Mouse (Mus musculus) heart, embryonic 14.5 days (tissue): ENCODE data around the gene Rcbtb2. TPM values are rescaled to one million over a fixed set of nuclear protein-coding genes. Genes with fewer than 3 reads are reported as not detected.
"Not testable (repeated sequence)": the region's sequence is repeated elsewhere in the genome, so short reads cannot be mapped to it uniquely, and the experiment has no call there.

Source experiments
- ATAC-seq: fragments of 200-750 bp; cut with Nextera tagmentation; 2 replicates; pipeline ENCODE4 v1.8.0; 2017; ENCODE audit warnings: low read depth, moderate TSS enrichment; ENCODE audit not compliant: insufficient number of reproducible peaks, insufficient read depth, low FRiP score
- H3K27ac ChIP-seq, 2 experiments: fragments of 200-500 bp in 1 of 2; fragments of 300-500 bp in 1 of 2; sonication (generic) in 1 of 2; replicated peaks in 1 of 2; 2 replicates each; pipeline ENCODE4 v1.5.1; 2012 to 2014; ENCODE audit warnings: low read depth in 2 of 2, low read length in 2 of 2, control low read depth in 1 of 2, mild to moderate bottlenecking in 1 of 2, mixed read lengths in 1 of 2; ENCODE audit not compliant: control insufficient read depth in 1 of 2, insufficient read depth in 1 of 2
- H3K27me3 ChIP-seq: fragments of 300-500 bp; sonication (generic); 2 replicates; pipeline ENCODE4 v1.6.1; 2014; ENCODE audit warnings: mild to moderate bottlenecking, low read length, control low read depth; ENCODE audit not compliant: control insufficient read depth, insufficient read depth
- H3K36me3 ChIP-seq: fragments of 300-500 bp; sonication (generic); 2 replicates; pipeline ENCODE4 v1.6.1; 2014; ENCODE audit warnings: mild to moderate bottlenecking, control low read depth, low read length, mixed read lengths; ENCODE audit not compliant: control insufficient read depth, insufficient read depth
- H3K4me1 ChIP-seq, 2 experiments: fragments of 200-500 bp in 1 of 2; fragments of 300-500 bp in 1 of 2; sonication (generic) in 1 of 2; 2 replicates each; pipeline ENCODE4 v1.6.1; 2012 to 2014; ENCODE audit warnings: low read length in 2 of 2, control low read depth in 1 of 2, mixed read lengths in 1 of 2; ENCODE audit not compliant: control insufficient read depth in 2 of 2, insufficient read depth in 2 of 2
- H3K4me2 ChIP-seq: fragments of 300-500 bp; sonication (generic); 2 replicates; pipeline ENCODE4 v1.6.1; 2014; ENCODE audit warnings: mild to moderate bottlenecking, low read length
- H3K4me3 ChIP-seq, 2 experiments: fragments of 200-500 bp in 1 of 2; fragments of 300-500 bp in 1 of 2; sonication (generic) in 1 of 2; 2 replicates each; pipeline ENCODE4 v1.5.1; 2012 to 2014; ENCODE audit warnings: low read length in 2 of 2, mild to moderate bottlenecking in 2 of 2, control low read depth in 1 of 2, low read depth in 1 of 2, moderate library complexity in 1 of 2; ENCODE audit not compliant: control insufficient read depth in 1 of 2, insufficient read depth in 1 of 2
- H3K9ac ChIP-seq: fragments of 300-500 bp; sonication (generic); 2 replicates; pipeline ENCODE4 v1.6.1; 2014; ENCODE audit warnings: mild to moderate bottlenecking, low read length
- H3K9me3 ChIP-seq: fragments of 300-500 bp; sonication (generic); 2 replicates; pipeline ENCODE4 v1.6.1; 2016; ENCODE audit warnings: low read length, control low read depth; ENCODE audit not compliant: control insufficient read depth
- WGBS: fragments of 180-500 bp; shearing (Covaris S2); extraction: QIAGEN DNeasy Blood & Tissue Kit; methylation state at CpG from one replicate; pipeline ENCODE4 v1.1.7; 2014; 5-methylcytosine and 5-hydroxymethylcytosine counted together
- polyA plus RNA-seq: library from polyadenylated mRNA; unstranded; fragments of >200 nt; fragmentation: Nextera tagmentation; extraction: Ambion mirVana; gene quantifications from 2 replicates; pipeline ENCODE4 v1.2.1, GENCODE M21; 2014

Rcbtb2 gene
- polyA plus RNA-seq, 1 experiment from 2014 or later = 70.8 TPM

- H3K36me3 ChIP-seq = no peaks in the 10 kb centered on the region
- no peak overlapping the region for H3K27ac ChIP-seq
- no peak for ATAC-seq
- H3K27me3 ChIP-seq = no peaks in the 10 kb centered on the region
- H3K4me2 ChIP-seq = no peak overlapping the region
- H3K9me3 ChIP-seq = no peaks in the 10 kb centered on the region
- 54% methylated on average over 7 of the region's 7 CpGs for WGBS
- H3K4me1 ChIP-seq = peaks cover 0 to 3% of the 10 kb centered on the region in 2 experiments; a peak in 2 of 4 replicates
- H3K4me3 ChIP-seq = no peak overlapping the region
- H3K9ac ChIP-seq = no peak overlapping the region
These were observed 15.5 kb upstream of the Rcbtb2 start for GRCm38 (mm10) chr14:73107371-73107770.

DNA sequence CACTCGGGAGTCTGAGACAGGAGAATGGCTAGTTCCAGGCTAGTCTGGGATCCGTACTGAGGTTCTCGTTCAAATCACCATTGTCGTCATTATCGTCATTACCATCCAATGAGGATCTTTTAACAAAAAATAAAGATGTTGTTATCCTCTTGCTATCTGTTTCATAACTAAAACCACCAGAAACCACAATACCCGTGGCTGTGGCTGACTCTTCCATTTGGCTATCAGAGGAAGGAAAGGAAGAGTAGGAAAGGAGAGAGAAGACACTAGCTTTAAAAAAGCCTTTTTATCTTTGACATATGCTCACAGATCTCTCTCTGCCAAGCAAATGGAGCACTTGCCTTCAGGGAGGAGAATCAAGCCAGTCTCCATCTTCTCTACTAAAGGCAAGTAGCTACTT lies 14.9 kb upstream of the Rcbtb2 start:
- Histone ChIP-seq H3K4me3 (no peak overlapping the region), H3K9ac (no peak overlapping the region), H3K27ac (no peak overlapping the region), H3K4me1 (peaks cover 0 to 3% of the 10 kb centered on the region in 2 experiments; a peak in 1 of 4 replicates), H3K27me3 (no peaks in the 10 kb centered on the region), H3K9me3 (no peaks in the 10 kb centered on the region), H3K4me2 (no peak overlapping the region), H3K36me3 (no peaks in the 10 kb centered on the region)
- WGBS = 84% methylated on average over 6 of the region's 6 CpGs
- no peak for ATAC-seq

DNA sequence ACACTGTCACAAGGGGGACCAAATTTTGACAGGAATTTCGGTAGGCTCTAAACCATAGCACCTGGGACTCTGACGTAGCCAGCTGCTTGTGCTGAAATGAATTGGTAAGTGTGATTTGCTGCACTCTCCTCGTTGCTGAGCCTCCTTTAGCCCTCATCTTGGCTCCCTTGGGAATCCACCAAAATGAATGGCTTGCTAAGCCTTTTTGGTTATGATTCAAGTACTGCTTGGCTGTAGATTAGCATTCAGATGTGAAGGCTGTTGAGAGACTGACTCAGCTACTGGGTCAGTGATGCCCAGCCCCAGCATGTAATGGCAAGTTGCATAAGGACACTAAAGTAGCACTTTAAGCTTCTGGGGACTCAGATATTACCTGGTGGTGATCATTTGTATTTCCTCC lies 12.2 kb upstream of the Rcbtb2 start:
- H3K9me3 ChIP-seq = 0 out of 2 replicates have a peak, but pooled peaks cover 4% of the 10 kb centered on the region
- 70% methylated on average over 3 of the region's 3 CpGs for WGBS
- no peaks in the 10 kb centered on the region for H3K27me3 ChIP-seq
- H3K36me3 ChIP-seq = no peaks in the 10 kb centered on the region
- no peak overlapping the region for H3K9ac ChIP-seq
- no peak overlapping the region for H3K4me2 ChIP-seq
- ATAC-seq = no peak
- H3K4me3 ChIP-seq = no peak overlapping the region
- no peak overlapping the region for H3K27ac ChIP-seq
- peaks cover 0 to 3% of the 10 kb centered on the region in 2 experiments; a peak in 1 of 4 replicates for H3K4me1 ChIP-seq

- Histone ChIP-seq H3K9me3 (0 out of 2 replicates have a peak, but pooled peaks cover 4% of the 10 kb centered on the region), H3K27ac (no peak overlapping the region), H3K9ac (no peak overlapping the region), H3K27me3 (no peaks in the 10 kb centered on the region), H3K4me1 (peaks cover 0 to 3% of the 10 kb centered on the region in 2 experiments; a peak in 1 of 4 replicates), H3K4me2 (no peak overlapping the region), H3K36me3 (no peaks in the 10 kb centered on the region), H3K4me3 (no peak overlapping the region)
- WGBS = 82% methylated on average over 1 of the region's 1 CpGs
- ATAC-seq = no peak
These were observed 11.7 kb upstream of the Rcbtb2 start for GRCm38 (mm10) chr14:73111091-73111490.

- Histone ChIP-seq H3K36me3 (no peaks in the 10 kb centered on the region), H3K27me3 (no peaks in the 10 kb centered on the region), H3K4me3 (no peak overlapping the region), H3K4me2 (no peak overlapping the region), H3K9ac (no peak overlapping the region), H3K9me3 (0 out of 2 replicates have a peak, but pooled peaks cover 4% of the 10 kb centered on the region), H3K4me1 (peaks cover 0 to 3% of the 10 kb centered on the region in 2 experiments; a peak in 1 of 4 replicates), H3K27ac (no peak overlapping the region)
- no peak for ATAC-seq
- WGBS = 54% methylated on average over 12 of the region's 12 CpGs
These were observed 10.5 kb upstream of the Rcbtb2 start for GRCm38 (mm10) chr14:73112186-73112840.

GRCm38 (mm10) chr14:73114952-73115351 lies 7.9 kb upstream of the Rcbtb2 start:
- H3K4me1 ChIP-seq, H3K4me3 ChIP-seq, H3K9ac ChIP-seq, ATAC-seq, H3K4me2 ChIP-seq, H3K27ac ChIP-seq, H3K9me3 ChIP-seq, H3K27me3 ChIP-seq, H3K36me3 ChIP-seq: not testable (repeated sequence)
- 81% methylated on average over 3 of the region's 3 CpGs for WGBS

DNA sequence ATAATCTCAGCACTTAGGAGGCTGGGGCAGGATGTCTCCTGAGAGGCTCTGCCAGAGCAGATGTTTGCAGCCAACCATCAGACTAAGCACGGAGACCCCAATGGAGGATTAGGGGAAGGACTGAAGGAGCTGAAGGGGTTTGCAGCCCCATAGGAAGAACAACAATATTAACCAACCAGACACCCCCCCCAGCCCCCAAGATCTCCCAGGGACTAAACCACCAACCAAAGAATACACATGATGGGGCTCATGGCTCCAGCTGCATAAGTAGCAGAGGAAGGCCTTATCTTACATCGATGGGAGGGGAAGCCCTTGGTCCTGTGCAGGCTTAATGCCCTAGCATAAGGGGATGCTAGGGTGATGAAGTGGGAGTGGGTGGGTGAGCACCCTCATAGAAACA lies 6.5 kb upstream of the Rcbtb2 start:
- WGBS = 63% methylated on average over 2 of the region's 2 CpGs
- no peak overlapping the region for H3K4me2 ChIP-seq
- 0 out of 2 replicates have a peak, but pooled peaks cover 4% of the 10 kb centered on the region for H3K9me3 ChIP-seq
- no peak for ATAC-seq
- H3K27me3 ChIP-seq = no peaks in the 10 kb centered on the region
- no peaks in the 10 kb centered on the region for H3K36me3 ChIP-seq
- no peak overlapping the region for H3K9ac ChIP-seq
- no peak overlapping the region for H3K27ac ChIP-seq
- H3K4me3 ChIP-seq = no peak overlapping the region
- H3K4me1 ChIP-seq = peaks cover 0 to 3% of the 10 kb centered on the region in 2 experiments; a peak in 1 of 4 replicates
